Mouse (Mus musculus): ENCODE measurements at regions not wholly inside any gene's neighbourhood (a gene's known extent, or its start where the extent isn't known, plus 50 kb on each side); places are given as distances from the start of the nearest gene placed in this dataset.
A peak's percentile ranks its signal among the peaks of the same experiment; 100 is the strongest.

DNA sequence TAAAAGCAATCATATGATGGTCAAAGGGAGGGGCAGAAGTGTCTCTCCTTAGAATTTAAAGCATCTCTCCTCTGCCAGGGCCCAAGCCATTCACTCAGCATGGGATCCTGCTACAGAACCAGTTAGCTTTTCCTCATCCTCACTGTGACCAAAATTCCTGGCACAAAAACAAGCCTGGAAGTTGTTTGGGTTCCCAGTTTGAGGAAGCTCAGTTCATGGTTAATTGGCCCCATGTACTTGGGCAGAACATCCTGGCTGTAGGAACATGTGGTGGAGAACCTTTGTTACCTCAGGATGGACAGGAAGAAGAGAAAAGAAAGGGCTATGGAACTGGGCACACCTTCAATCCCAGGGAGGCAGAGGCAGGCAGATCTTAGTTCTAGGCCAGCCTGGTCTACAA lies 52.4 kb upstream of the Mfge8 start:
- no peak for DNase-seq (ENCODE audit: low spot score in 2 of 2)

- DNase-seq (ENCODE audit: low spot score in 2 of 2) = peak; percentile 6 to 8
Observed at GRCm38 (mm10) chr7:79202336-79202735, 53.5 kb upstream of the Mfge8 start.

DNA sequence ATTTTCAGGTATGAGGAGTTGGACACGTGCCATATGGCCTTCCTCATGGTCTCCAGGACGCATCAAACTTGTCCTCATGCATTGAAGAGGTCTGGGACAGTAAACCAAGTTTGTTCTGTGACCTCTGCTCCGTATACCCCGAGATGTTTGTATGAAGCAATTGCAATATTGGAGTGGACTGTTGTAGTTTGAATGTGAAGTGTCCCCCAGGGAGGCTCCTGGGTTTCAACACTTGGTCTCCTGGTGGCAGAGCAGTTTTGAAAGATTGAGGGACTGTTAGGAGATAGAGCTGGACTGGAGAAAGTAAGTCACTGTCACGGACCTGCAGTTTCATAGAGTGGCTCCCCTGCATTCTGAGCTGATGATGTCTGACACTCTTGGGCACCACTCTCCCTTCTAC lies 54.6 kb upstream of the Mfge8 start:
- DNase-seq (ENCODE audit: low spot score in 2 of 2) = no peak

DNA sequence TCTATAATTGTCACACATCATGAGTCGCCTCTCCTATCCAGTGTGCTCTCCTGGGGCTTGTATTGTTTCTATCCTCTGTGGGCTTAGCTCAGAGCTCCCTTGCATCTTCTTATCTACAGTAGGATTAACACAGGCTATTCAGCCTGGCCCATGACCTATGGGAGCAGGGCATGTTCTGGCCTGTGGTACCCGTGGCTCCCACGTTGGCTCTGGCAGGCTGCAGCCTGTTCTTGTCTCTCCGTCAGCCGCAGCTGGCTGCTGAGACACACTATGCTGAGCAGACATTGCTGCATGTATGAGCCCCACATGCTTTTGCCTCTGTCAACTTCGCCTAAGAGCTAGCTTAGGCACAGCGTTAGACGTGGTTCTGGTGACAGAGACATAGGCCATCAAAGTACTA lies 58.3 kb upstream of the Mfge8 start:
- no peak for DNase-seq (ENCODE audit: low spot score in 2 of 2)

- no peak for DNase-seq (ENCODE audit: low spot score in 2 of 2)
Observed at GRCm38 (mm10) chr7:79210376-79211215, 61.7 kb upstream of the Mfge8 start.

- no peak for DNase-seq (ENCODE audit: low spot score in 2 of 2)
Observed at GRCm38 (mm10) chr7:79211287-79211976, 61.6 kb upstream of the Abhd2 start.

DNA sequence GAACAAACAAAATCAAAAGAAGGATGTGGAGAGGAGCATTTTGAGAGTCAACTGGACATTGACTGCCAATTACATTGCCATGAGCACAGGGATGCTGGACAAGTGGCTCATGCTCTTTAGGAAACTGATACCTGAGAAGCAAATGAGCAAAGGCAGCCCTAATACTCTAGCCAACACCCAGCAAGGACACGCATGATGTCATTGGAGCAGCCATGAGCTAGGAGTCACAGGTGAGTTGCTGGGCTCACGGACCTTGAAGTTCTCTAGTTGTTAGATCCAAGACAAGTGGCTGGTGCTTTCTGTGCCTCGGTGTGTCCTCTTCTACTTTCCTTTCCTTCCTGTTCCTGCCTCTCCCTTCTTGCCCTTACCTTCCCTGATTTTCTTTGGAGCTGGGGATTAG lies 60.8 kb upstream of the Abhd2 start:
- no peak for DNase-seq (ENCODE audit: low spot score in 2 of 2)

- DNase-seq (ENCODE audit: low spot score in 2 of 2) = no peak
Observed at GRCm38 (mm10) chr7:79215001-79215400, 58.0 kb upstream of the Abhd2 start.

DNA sequence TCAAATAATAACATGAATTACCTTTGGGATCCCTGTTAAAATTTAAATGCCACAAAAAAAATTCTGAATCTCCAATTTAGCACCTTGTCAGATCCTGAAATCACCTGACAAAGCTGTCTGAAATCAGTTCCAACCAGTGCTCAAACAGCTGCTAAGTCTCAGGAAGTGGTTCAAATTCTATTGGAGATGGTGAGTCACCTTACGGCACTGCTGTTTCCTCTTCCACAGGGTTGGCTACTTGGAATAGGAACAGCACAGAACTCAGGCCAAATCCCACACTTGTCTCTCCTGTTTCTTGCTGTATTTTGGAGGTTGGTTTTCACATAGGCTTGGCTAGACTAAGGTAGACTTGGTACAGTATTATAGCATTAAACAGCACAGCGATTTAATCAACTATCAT lies 55.8 kb upstream of the Abhd2 start:
- DNase-seq (ENCODE audit: low spot score in 2 of 2) = no peak

GRCm38 (mm10) chr7:79222626-79223335 lies 50.2 kb upstream of the Abhd2 start:
- DNase-seq (ENCODE audit: low spot score in 2 of 2) = no peak
